Mouse (Mus musculus): ENCODE measurements around the gene Mylpf. TPM values are rescaled to one million over a fixed set of nuclear protein-coding genes. Genes with fewer than 3 reads are reported as not detected.
"Not testable (repeated sequence)": the region's sequence is repeated elsewhere in the genome, so short reads cannot be mapped to it uniquely, and the experiment has no call there.

Mylpf gene
- polyA plus RNA-seq, 1 experiment from 2014 or later, result 19.7 TPM

DNA sequence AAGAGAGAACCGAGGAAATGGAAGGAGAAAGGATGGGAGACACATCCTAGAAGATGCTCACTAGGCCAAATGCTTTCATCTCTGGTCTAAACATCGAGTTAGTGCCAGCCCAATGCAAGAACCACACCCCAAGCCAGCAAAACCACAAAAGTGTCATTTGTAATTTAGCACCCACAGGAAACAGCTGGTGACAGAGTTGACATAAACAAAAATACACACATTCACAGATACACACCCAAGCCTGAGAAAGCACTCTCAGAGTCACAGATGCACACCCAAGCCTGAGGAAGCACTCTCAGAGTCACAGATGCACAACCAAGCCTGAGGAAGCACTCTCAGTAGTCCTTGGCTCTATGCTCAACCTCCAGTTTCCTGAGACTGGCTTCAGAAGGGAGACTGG lies 27.9 kb upstream of the Mylpf start:
- no peak for DNase-seq
- WGBS (ENCODE audit: insufficient replicate concordance), result 41% methylated on average over 2 of the region's 2 CpGs

GRCm38 (mm10) chr7:127181724-127182123 lies 27.0 kb upstream of the Mylpf start:
- H3K36me3 ChIP-seq (replicated peaks; ENCODE audit: insufficient read depth, low read length); DNase-seq; ATAC-seq; H3K27me3 ChIP-seq (ENCODE audit: insufficient read depth, low read length); H3K4me2 ChIP-seq (ENCODE audit: low read depth, low read length); H3K27ac ChIP-seq (ENCODE audit: low read depth); H3K9ac ChIP-seq (replicated peaks); H3K9me3 ChIP-seq (ENCODE audit: low read length); H3K4me3 ChIP-seq (ENCODE audit: low read depth, low read length): not testable (repeated sequence)
- 29% methylated on average over 3 of the region's 3 CpGs for WGBS (ENCODE audit: insufficient replicate concordance)
- H3K4me1 ChIP-seq (ENCODE audit: insufficient read depth), result peaks cover 12% of the 10 kb centered on the region
- TF ChIP-seq CTCF (IDR thresholded peaks at IDR 0.05; ENCODE audit: low read depth), result peak; percentile 50

More for the DNA sequence above, 27.9 kb upstream of the Mylpf start:
- no peak overlapping the region for H3K27ac ChIP-seq (ENCODE audit: low read depth)
- H3K27me3 ChIP-seq (ENCODE audit: insufficient read depth, low read length), result no peaks in the 10 kb centered on the region
- H3K9ac ChIP-seq (replicated peaks), result no peak overlapping the region
- H3K36me3 ChIP-seq (replicated peaks; ENCODE audit: insufficient read depth, low read length), result no peaks in the 10 kb centered on the region
- no peak overlapping the region for H3K4me3 ChIP-seq (ENCODE audit: low read depth, low read length)
- no peak for ATAC-seq
- H3K4me1 ChIP-seq (ENCODE audit: insufficient read depth), result peaks cover 12% of the 10 kb centered on the region
- no peak overlapping the region for H3K4me2 ChIP-seq (ENCODE audit: low read depth, low read length)
- no peak for TF ChIP-seq CTCF (IDR thresholded peaks at IDR 0.05; ENCODE audit: low read depth)
- no peak for TF ChIP-seq EP300 (IDR thresholded peaks at IDR 0.05; ENCODE audit: low read depth)
- H3K9me3 ChIP-seq (ENCODE audit: low read length), result no peaks in the 10 kb centered on the region

DNA sequence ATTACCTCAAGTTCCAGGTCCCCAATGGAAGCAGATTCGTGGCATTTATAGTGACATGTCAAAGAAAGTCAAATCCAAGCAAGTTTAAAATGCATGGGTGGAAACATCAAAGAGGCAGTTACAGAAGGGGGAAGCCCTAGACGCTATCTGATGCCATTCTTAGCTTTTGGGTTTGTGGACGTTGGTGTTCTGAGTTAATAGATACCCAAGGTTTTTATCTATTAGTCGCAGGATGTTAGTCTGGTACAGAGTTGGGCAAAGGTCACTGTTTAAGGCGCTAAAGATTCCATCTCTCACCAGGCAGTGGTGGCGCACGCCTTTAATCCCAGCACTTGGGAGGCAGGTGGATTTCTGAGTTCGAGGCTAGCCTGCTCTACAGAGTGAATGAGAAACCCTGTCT lies 25.3 kb upstream of the Mylpf start:
- 39% methylated on average over 8 of the region's 8 CpGs for WGBS (ENCODE audit: insufficient replicate concordance)
- H3K4me1 ChIP-seq (ENCODE audit: insufficient read depth), result peaks cover 12% of the 10 kb centered on the region
- no peak overlapping the region for H3K27ac ChIP-seq (ENCODE audit: low read depth)
- no peaks in the 10 kb centered on the region for H3K36me3 ChIP-seq (replicated peaks; ENCODE audit: insufficient read depth, low read length)
- DNase-seq (no peak), ATAC-seq (peak; percentile 80)
- H3K9me3 ChIP-seq (ENCODE audit: low read length), result no peaks in the 10 kb centered on the region
- no peak overlapping the region for H3K4me3 ChIP-seq (ENCODE audit: low read depth, low read length)
- TF ChIP-seq CTCF (IDR thresholded peaks at IDR 0.05; ENCODE audit: low read depth) (no peak), EP300 (IDR thresholded peaks at IDR 0.05; ENCODE audit: low read depth) (peak; percentile 97)
- no peak overlapping the region for H3K4me2 ChIP-seq (ENCODE audit: low read depth, low read length)
- no peaks in the 10 kb centered on the region for H3K27me3 ChIP-seq (ENCODE audit: insufficient read depth, low read length)
- no peak overlapping the region for H3K9ac ChIP-seq (replicated peaks)

DNA sequence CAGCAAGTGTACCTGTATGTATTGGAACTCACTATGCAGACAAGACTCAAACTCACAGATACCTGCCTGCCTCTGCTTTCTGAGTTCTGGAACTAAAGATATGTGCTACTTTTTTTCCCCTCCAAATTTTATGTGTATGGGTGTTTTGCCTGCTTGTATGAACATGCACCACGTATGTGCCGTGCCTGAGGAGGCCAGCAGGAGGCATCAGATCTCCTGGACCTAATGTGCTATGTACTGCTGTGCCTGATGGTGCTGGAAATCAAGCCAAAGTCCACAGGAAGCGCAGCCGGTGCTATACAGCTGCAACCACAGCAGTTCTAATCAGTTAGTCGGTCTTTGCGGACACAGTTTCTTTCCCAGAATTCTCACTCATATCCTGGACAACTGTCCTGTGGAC lies 24.9 kb upstream of the Mylpf start:
- peak; percentile 85 for ATAC-seq
- no peak overlapping the region for H3K27ac ChIP-seq (ENCODE audit: low read depth)

GRCm38 (mm10) chr7:127184720-127185119 lies 24.0 kb upstream of the Mylpf start:
- Histone ChIP-seq H3K9me3 (ENCODE audit: low read length) (no peaks in the 10 kb centered on the region), H3K36me3 (replicated peaks; ENCODE audit: insufficient read depth, low read length) (no peaks in the 10 kb centered on the region), H3K4me3 (ENCODE audit: low read depth, low read length) (no peak overlapping the region), H3K27ac (ENCODE audit: low read depth) (no peak overlapping the region), H3K9ac (replicated peaks) (no peak overlapping the region), H3K4me2 (ENCODE audit: low read depth, low read length) (no peak overlapping the region), H3K27me3 (ENCODE audit: insufficient read depth, low read length) (no peaks in the 10 kb centered on the region), H3K4me1 (ENCODE audit: insufficient read depth) (peaks cover 12% of the 10 kb centered on the region)
- no peak for ATAC-seq
- TF ChIP-seq CTCF (IDR thresholded peaks at IDR 0.05; ENCODE audit: low read depth) (no peak), EP300 (IDR thresholded peaks at IDR 0.05; ENCODE audit: low read depth) (no peak)
- DNase-seq, result no peak
- WGBS (ENCODE audit: insufficient replicate concordance), result 9% methylated on average over 1 of the region's 1 CpGs

More for the DNA sequence above, 24.9 kb upstream of the Mylpf start:
- Histone ChIP-seq H3K4me3 (ENCODE audit: low read depth, low read length) (no peak overlapping the region), H3K4me1 (ENCODE audit: insufficient read depth) (peaks cover 12% of the 10 kb centered on the region), H3K9me3 (ENCODE audit: low read length) (no peaks in the 10 kb centered on the region), H3K27me3 (ENCODE audit: insufficient read depth, low read length) (no peaks in the 10 kb centered on the region), H3K9ac (replicated peaks) (no peak overlapping the region), H3K36me3 (replicated peaks; ENCODE audit: insufficient read depth, low read length) (no peaks in the 10 kb centered on the region), H3K4me2 (ENCODE audit: low read depth, low read length) (0 out of 2 replicates have a peak overlapping the region, but pooled peaks have one; percentile 7)
- TF ChIP-seq EP300 (IDR thresholded peaks at IDR 0.05; ENCODE audit: low read depth) (no peak), CTCF (IDR thresholded peaks at IDR 0.05; ENCODE audit: low read depth) (peak; percentile 73)
- peak; percentile 68 for DNase-seq
- WGBS (ENCODE audit: insufficient replicate concordance), result 42% methylated on average over 6 of the region's 6 CpGs

GRCm38 (mm10) chr7:127185601-127186000 lies 23.1 kb upstream of the Mylpf start:
- Histone ChIP-seq H3K27ac (ENCODE audit: low read depth) (no peak overlapping the region), H3K9me3 (ENCODE audit: low read length) (no peaks in the 10 kb centered on the region), H3K4me1 (ENCODE audit: insufficient read depth) (peaks cover 12% of the 10 kb centered on the region), H3K9ac (replicated peaks) (no peak overlapping the region), H3K27me3 (ENCODE audit: insufficient read depth, low read length) (no peaks in the 10 kb centered on the region), H3K4me2 (ENCODE audit: low read depth, low read length) (no peak overlapping the region), H3K4me3 (ENCODE audit: low read depth, low read length) (no peak overlapping the region), H3K36me3 (replicated peaks; ENCODE audit: insufficient read depth, low read length) (no peaks in the 10 kb centered on the region)
- ATAC-seq (peak; percentile 16; the same call in 1 of the 2 replicates), DNase-seq (peak; percentile 23)
- TF ChIP-seq CTCF (IDR thresholded peaks at IDR 0.05; ENCODE audit: low read depth) (peak; percentile 77), EP300 (IDR thresholded peaks at IDR 0.05; ENCODE audit: low read depth) (no peak)
- 54% methylated on average over 3 of the region's 3 CpGs for WGBS (ENCODE audit: insufficient replicate concordance)

GRCm38 (mm10) chr7:127187351-127187750 lies 21.3 kb upstream of the Mylpf start:
- Histone ChIP-seq H3K4me1 (ENCODE audit: insufficient read depth) (peaks cover 12% of the 10 kb centered on the region), H3K4me3 (ENCODE audit: low read depth, low read length) (no peak overlapping the region), H3K9ac (replicated peaks) (no peak overlapping the region), H3K27me3 (ENCODE audit: insufficient read depth, low read length) (no peaks in the 10 kb centered on the region), H3K9me3 (ENCODE audit: low read length) (no peaks in the 10 kb centered on the region), H3K36me3 (replicated peaks; ENCODE audit: insufficient read depth, low read length) (peaks cover 12% of the 10 kb centered on the region), H3K4me2 (ENCODE audit: low read depth, low read length) (no peak overlapping the region), H3K27ac (ENCODE audit: low read depth) (no peak overlapping the region)
- DNase-seq, result no peak
- no peak for ATAC-seq
- TF ChIP-seq CTCF (IDR thresholded peaks at IDR 0.05; ENCODE audit: low read depth) (no peak), EP300 (IDR thresholded peaks at IDR 0.05; ENCODE audit: low read depth) (no peak)
- 80% methylated on average over 10 of the region's 10 CpGs for WGBS (ENCODE audit: insufficient replicate concordance)
